Mouse (Mus musculus) midbrain, postnatal 0 days (tissue): ENCODE measurements around the gene Krt25. TPM values are rescaled to one million over a fixed set of nuclear protein-coding genes. Genes with fewer than 3 reads are reported as not detected.

Experiments
- ATAC-seq: fragments of 200-750 bp; cut with Nextera tagmentation; 2 replicates; pipeline ENCODE4 v1.8.0; 2017; ENCODE audit warnings: moderate number of reproducible peaks, mild to moderate bottlenecking, moderate TSS enrichment, moderate library complexity; ENCODE audit not compliant: low FRiP score
- DNase-seq: peaks from one replicate; pipeline ENCODE4 v3.0.0-alpha.2; 2015; ENCODE audit warnings: low spot score
- H3K27ac ChIP-seq: fragments of 300-500 bp; sonication (generic); 2 replicates; pipeline ENCODE4 v1.5.1; 2014; ENCODE audit warnings: low read depth, mild to moderate bottlenecking, low read length, mixed read lengths
- H3K27me3 ChIP-seq: fragments of 300-500 bp; sonication (generic); 2 replicates; pipeline ENCODE4 v1.6.1; 2014; ENCODE audit warnings: low read length, control low read depth, mixed read lengths; ENCODE audit not compliant: insufficient read depth
- H3K36me3 ChIP-seq: fragments of 300-500 bp; sonication (generic); 2 replicates; pipeline ENCODE4 v1.6.1; 2014; ENCODE audit warnings: low read length, control low read depth, mixed read lengths; ENCODE audit not compliant: insufficient read depth
- H3K4me1 ChIP-seq: fragments of 300-500 bp; sonication (generic); 2 replicates; pipeline ENCODE4 v1.6.1; 2014; ENCODE audit warnings: mild to moderate bottlenecking, control low read depth, antibody characterized with exemption, low read length, mixed read lengths; ENCODE audit not compliant: insufficient read depth
- H3K4me2 ChIP-seq: fragments of 300-500 bp; sonication (generic); 2 replicates; pipeline ENCODE4 v1.6.1; 2014; ENCODE audit warnings: low read depth, mild to moderate bottlenecking, low read length, mixed read lengths; ENCODE audit not compliant: poor library complexity, severe bottlenecking
- H3K4me3 ChIP-seq: fragments of 300-500 bp; sonication (generic); 2 replicates; pipeline ENCODE4 v1.5.1; 2014; ENCODE audit warnings: low read depth, mild to moderate bottlenecking, low read length, moderate library complexity
- H3K9ac ChIP-seq: fragments of 300-500 bp; sonication (generic); replicated peaks from 2 replicates; pipeline ENCODE4 v1.6.1; 2014; ENCODE audit warnings: mild to moderate bottlenecking, low read length, moderate library complexity, mixed read lengths; ENCODE audit not compliant: poor library complexity, severe bottlenecking
- H3K9me3 ChIP-seq: fragments of 300-500 bp; sonication (generic); 2 replicates; pipeline ENCODE4 v1.6.1; 2016; ENCODE audit warnings: low read length, control low read depth
- CTCF ChIP-seq: IDR thresholded peaks from 2 replicates; pipeline ENCODE4 v1.5.1; 2016; ENCODE audit warnings: antibody characterized with exemption, mild to moderate bottlenecking
- WGBS: fragments of 180-500 bp; shearing (Covaris S2); extraction: QIAGEN DNeasy Blood & Tissue Kit; methylation state at CpG from one replicate; pipeline ENCODE4 v1.1.7; 2014; 5-methylcytosine and 5-hydroxymethylcytosine counted together
- polyA plus RNA-seq: library from polyadenylated mRNA; unstranded; fragments of >200 nt; fragmentation: Nextera tagmentation; extraction: Ambion mirVana; gene quantifications from 2 replicates; pipeline ENCODE4 v1.2.1, GENCODE M21; 2015
- total RNA-seq: library from RNA; depleted of rRNA; stranded (reverse); fragments of >200 nt; gene quantifications from 2 replicates; pipeline ENCODE4 v1.2.3, GENCODE M21; 2014; rRNA removed

The Krt25 gene
- total RNA-seq, result 0.11 and 0.19 TPM in 2 replicates
- 0.29 and 0.54 TPM in 2 replicates for polyA plus RNA-seq

DNA sequence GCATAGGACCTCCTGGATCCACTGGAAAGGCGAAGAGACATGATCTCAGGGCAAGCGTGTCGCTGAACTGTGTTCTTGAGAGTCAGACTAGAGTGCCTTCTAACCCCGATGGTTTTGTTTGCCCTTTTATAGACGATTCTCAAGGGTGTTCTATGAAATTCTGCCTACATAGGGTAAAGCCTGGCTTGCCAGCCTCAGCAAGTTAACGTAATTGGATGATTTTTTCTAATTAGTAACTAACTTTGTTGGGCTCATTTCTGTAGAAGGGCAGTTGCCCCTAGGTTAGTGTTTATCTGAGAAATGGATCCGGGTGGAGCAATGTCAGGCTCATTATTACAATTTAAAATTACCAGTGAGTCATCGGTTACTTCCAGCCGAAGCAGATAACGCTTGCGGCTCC lies at the start of gene Krt25:
TSS of gene Krt25 (minus strand) at position 101 of the 400 bp plus-strand sequence.
- no peak within 1 kb of the TSS for H3K9ac ChIP-seq
- no peak within 1 kb of the TSS for H3K27ac ChIP-seq
- WGBS, result 94% methylated on average over 11 of the region's 11 CpGs
- no peak for TF ChIP-seq CTCF
- no peak for ATAC-seq
- H3K4me1 ChIP-seq, result no peaks in the 10 kb centered on the region
- H3K4me2 ChIP-seq, result no peak within 1 kb of the TSS
- H3K36me3 ChIP-seq, result no peaks in the 10 kb centered on the region
- no peaks in the 10 kb centered on the region for H3K27me3 ChIP-seq
- H3K9me3 ChIP-seq, result no peaks in the 10 kb centered on the region
- no peak for DNase-seq
- H3K4me3 ChIP-seq, result no peak within 1 kb of the TSS

DNA sequence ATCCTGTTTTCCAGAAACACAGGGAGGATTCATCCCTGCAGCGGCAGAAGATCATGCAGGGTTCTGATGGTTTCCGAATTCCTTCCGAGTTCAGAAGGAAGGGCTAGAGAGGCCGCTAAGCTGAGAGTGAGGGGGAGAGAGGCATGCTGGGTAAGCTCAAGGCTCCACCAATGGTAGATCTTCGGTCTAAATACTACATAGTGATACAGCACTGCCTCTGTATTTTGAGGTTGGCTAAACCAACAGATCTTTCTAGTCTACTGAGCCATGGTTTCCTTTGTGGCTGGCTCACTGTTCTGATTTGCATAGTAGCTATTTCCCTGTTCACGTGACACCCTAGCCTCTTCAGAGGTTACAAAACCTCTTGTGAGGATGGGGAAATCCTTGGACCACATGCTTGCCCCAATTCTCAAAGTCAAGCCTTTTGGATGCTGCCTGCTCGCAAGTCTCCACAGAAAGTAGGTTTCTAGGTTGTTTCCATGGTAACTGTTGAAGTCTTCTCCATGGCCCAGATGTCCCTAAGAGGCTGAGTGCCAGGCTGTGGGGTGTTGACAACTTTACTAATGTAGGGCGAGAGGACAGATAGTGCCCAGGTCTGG lies 47.2 kb upstream of the Krt25 start:
- Histone ChIP-seq H3K4me2 (no peak overlapping the region), H3K27ac (peak overlapping the region; percentile 68), H3K9ac (no peak overlapping the region), H3K4me1 (no peaks in the 10 kb centered on the region; the same call in 1 of the 2 replicates), H3K27me3 (no peaks in the 10 kb centered on the region), H3K9me3 (no peaks in the 10 kb centered on the region), H3K4me3 (no peak overlapping the region), H3K36me3 (no peaks in the 10 kb centered on the region)
- ATAC-seq, result peak; percentile 69; the same call in 1 of the 2 replicates
- peak; percentile 73 for DNase-seq
- 66% methylated on average over 8 of the region's 8 CpGs for WGBS
- no peak for TF ChIP-seq CTCF

DNA sequence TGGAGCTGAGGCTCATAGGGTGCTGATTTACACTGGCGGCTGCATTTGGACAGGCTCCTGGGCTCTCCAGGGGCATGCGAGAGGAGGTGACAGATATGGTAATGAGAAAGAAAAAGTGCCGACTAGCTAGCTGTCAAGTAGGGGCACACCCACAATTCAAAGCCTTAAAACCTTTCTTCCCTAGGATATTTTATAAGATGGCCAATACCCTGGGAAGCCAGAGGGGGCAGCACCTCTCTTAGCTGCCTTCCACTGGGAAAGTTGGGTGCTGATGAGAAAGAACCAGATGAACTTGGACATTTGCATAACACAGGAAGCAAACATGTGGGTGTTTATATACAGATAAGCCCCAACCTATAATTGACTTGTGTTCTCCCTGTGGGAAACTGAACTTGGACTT lies 46.5 kb upstream of the Krt25 start:
- Histone ChIP-seq H3K9me3 (no peaks in the 10 kb centered on the region), H3K4me1 (no peaks in the 10 kb centered on the region; the same call in 1 of the 2 replicates), H3K36me3 (no peaks in the 10 kb centered on the region), H3K4me2 (no peak overlapping the region), H3K9ac (no peak overlapping the region), H3K27ac (peak overlapping the region; percentile 68), H3K4me3 (no peak overlapping the region), H3K27me3 (no peaks in the 10 kb centered on the region)
- peak; percentile 70 for TF ChIP-seq CTCF
- 13% methylated on average over 3 of the region's 3 CpGs for WGBS
- DNase-seq (peak; percentile 36), ATAC-seq (no peak)

DNA sequence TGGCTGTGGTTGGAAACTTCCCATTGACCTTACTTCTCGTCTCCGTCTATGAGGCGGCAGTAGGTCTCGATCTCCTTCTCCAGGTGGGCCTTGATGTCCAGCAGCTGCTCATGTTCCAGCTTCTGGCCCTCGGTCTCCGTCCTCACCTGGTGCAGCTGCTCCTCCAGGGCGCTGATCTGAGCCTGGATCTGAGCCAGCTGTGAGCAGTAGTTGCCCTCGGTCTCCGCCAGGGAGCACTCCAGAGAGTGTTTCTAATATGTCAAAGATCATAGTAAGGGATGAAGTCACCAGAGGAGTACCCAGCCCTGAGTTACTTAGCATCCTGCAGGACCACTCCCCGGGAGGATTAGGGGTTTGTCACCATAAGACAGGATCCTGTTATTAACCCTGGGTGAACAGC lies 44.0 kb upstream of the Krt25 start:
- Histone ChIP-seq H3K27ac (no peak overlapping the region), H3K4me2 (no peak overlapping the region), H3K36me3 (no peaks in the 10 kb centered on the region), H3K9ac (no peak overlapping the region), H3K27me3 (no peaks in the 10 kb centered on the region), H3K9me3 (no peaks in the 10 kb centered on the region), H3K4me3 (no peak overlapping the region), H3K4me1 (no peaks in the 10 kb centered on the region; the same call in 1 of the 2 replicates)
- WGBS, result 44% methylated on average over 10 of the region's 10 CpGs
- ATAC-seq, result no peak
- DNase-seq, result no peak
- no peak for TF ChIP-seq CTCF

DNA sequence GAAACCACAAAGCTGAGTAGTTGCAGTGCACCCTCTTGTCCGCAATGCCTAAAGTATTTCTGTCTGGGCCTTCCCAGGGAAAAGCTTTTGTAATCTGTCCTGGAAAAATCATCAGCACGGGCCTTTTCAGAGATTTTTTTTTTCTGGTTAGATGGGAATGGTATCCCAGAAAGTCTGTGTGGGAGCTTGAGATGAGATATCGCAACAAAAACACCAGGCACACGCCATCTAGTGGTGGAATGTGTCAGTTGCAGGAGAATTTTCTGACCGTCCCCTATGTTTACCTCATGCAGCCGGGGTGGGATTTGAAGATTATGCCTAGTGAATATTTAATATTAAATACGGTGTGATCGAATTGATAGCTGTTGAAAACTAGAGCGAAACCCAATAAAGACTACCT lies 41.7 kb upstream of the Krt25 start:
- ATAC-seq, result no peak
- TF ChIP-seq CTCF, result peak; percentile 79
- Histone ChIP-seq H3K9ac (no peak overlapping the region), H3K36me3 (no peaks in the 10 kb centered on the region), H3K4me2 (no peak overlapping the region), H3K4me1 (no peaks in the 10 kb centered on the region; the same call in 1 of the 2 replicates), H3K27ac (no peak overlapping the region), H3K9me3 (no peaks in the 10 kb centered on the region), H3K4me3 (no peak overlapping the region), H3K27me3 (no peaks in the 10 kb centered on the region)
- 25% methylated on average over 9 of the region's 9 CpGs for WGBS
- peak; percentile 74 for DNase-seq

DNA sequence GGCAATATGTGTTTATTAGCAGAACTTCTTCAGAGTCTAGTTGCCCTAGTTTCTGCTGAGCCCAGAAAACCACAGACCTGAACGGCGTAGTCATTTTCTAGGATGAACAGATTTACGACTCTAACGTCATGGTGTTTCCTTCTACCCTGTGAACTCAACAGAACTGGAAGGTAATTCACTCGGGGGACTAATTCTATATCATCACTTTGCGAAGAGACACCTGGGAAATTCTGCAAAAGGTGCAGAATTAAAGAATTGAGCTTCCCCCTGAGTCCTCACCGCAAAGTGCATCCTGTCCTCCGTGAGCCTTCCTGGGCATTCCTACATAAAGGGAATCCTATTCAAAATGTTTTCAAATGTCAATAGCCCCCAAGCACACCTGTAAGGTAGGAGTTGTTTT lies 38.7 kb upstream of the Krt25 start:
- WGBS, result 90% methylated on average over 8 of the region's 8 CpGs
- Histone ChIP-seq H3K27me3 (no peaks in the 10 kb centered on the region), H3K4me2 (no peak overlapping the region), H3K9me3 (no peaks in the 10 kb centered on the region), H3K9ac (no peak overlapping the region), H3K36me3 (no peaks in the 10 kb centered on the region), H3K27ac (no peak overlapping the region), H3K4me3 (no peak overlapping the region), H3K4me1 (no peaks in the 10 kb centered on the region)
- DNase-seq (no peak), ATAC-seq (no peak)
- TF ChIP-seq CTCF, result no peak
